Mouse (Mus musculus) neural tube, embryonic 11.5 days (tissue): ENCODE results near the gene Izumo1. TPM values are rescaled to one million over a fixed set of nuclear protein-coding genes. Genes with fewer than 3 reads are reported as not detected.

Experiments used
- ATAC-seq: fragments of 200-750 bp; cut with Nextera tagmentation; 2 replicates; pipeline ENCODE4 v1.8.0; 2017; ENCODE audit warnings: moderate number of reproducible peaks, mild to moderate bottlenecking, moderate TSS enrichment, moderate library complexity; ENCODE audit not compliant: insufficient read depth, low FRiP score, low TSS enrichment
- DNase-seq: peaks from one replicate; pipeline ENCODE4 v3.0.0-alpha.2; 2015; ENCODE audit warnings: low spot score
- H3K27ac ChIP-seq: fragments of 300-500 bp; sonication (generic); 2 replicates; pipeline ENCODE4 v1.5.1; 2014; ENCODE audit warnings: low read depth, mild to moderate bottlenecking, low read length
- H3K27me3 ChIP-seq: fragments of 300-500 bp; sonication (generic); 2 replicates; pipeline ENCODE4 v1.6.1; 2014; ENCODE audit warnings: mild to moderate bottlenecking, low read length, mixed read lengths; ENCODE audit not compliant: control insufficient read depth, insufficient read depth
- H3K36me3 ChIP-seq: fragments of 300-500 bp; sonication (generic); 2 replicates; pipeline ENCODE4 v1.6.1; 2014; ENCODE audit warnings: mild to moderate bottlenecking, low read length, moderate library complexity, mixed read lengths; ENCODE audit not compliant: control insufficient read depth, insufficient read depth
- H3K4me1 ChIP-seq: fragments of 300-500 bp; sonication (generic); 2 replicates; pipeline ENCODE4 v1.6.1; 2014; ENCODE audit warnings: low read length, mixed read lengths; ENCODE audit not compliant: control insufficient read depth, insufficient read depth
- H3K4me2 ChIP-seq: fragments of 300-500 bp; sonication (generic); 2 replicates; pipeline ENCODE4 v1.6.1; 2014; ENCODE audit warnings: low read depth, mild to moderate bottlenecking, moderate library complexity
- H3K4me3 ChIP-seq: fragments of 300-500 bp; sonication (generic); 2 replicates; pipeline ENCODE4 v1.5.1; 2014; ENCODE audit warnings: low read depth, low read length
- H3K9ac ChIP-seq: fragments of 300-500 bp; sonication (generic); 2 replicates; pipeline ENCODE4 v1.6.1; 2014; ENCODE audit warnings: mild to moderate bottlenecking, low read length
- H3K9me3 ChIP-seq: fragments of 300-500 bp; sonication (generic); 2 replicates; pipeline ENCODE4 v1.6.1; 2016; ENCODE audit warnings: low read length; ENCODE audit not compliant: control insufficient read depth
- WGBS: fragments of 180-500 bp; shearing (Covaris S2); extraction: QIAGEN DNeasy Blood & Tissue Kit; methylation state at CpG from one replicate; pipeline ENCODE4 v1.1.7; 2014; 5-methylcytosine and 5-hydroxymethylcytosine counted together
- polyA plus RNA-seq: library from polyadenylated mRNA; unstranded; fragments of >200 nt; fragmentation: Nextera tagmentation; extraction: Ambion mirVana; gene quantifications from 2 replicates; pipeline ENCODE4 v1.2.1, GENCODE M21; 2014

Gene Izumo1
- polyA plus RNA-seq, 1 experiment from 2014 or later = not detected

- no peak overlapping the region for H3K4me3 ChIP-seq
- 84% methylated on average over 7 of the region's 7 CpGs for WGBS
- H3K27ac ChIP-seq = no peak overlapping the region
- H3K27me3 ChIP-seq = peaks cover 9% of the 10 kb centered on the region
- H3K4me2 ChIP-seq = no peak overlapping the region
- H3K4me1 ChIP-seq = no peaks in the 10 kb centered on the region; the same call in 1 of the 2 replicates
- H3K36me3 ChIP-seq = no peaks in the 10 kb centered on the region
- DNase-seq (no peak), ATAC-seq (no peak)
- no peaks in the 10 kb centered on the region for H3K9me3 ChIP-seq
- H3K9ac ChIP-seq = no peak overlapping the region
Observed at GRCm38 (mm10) chr7:45626571-45627076, 5.0 kb downstream of the Izumo1 start.

GRCm38 (mm10) chr7:45627261-45627660, 5.7 kb downstream of the Izumo1 start, which contains the start of gene Rasip1:
Gene Rasip1 (plus strand): TSS chr7:45627488.
- Histone ChIP-seq H3K36me3 (no peaks in the 10 kb centered on the region), H3K27me3 (peaks cover 9% of the 10 kb centered on the region), H3K27ac (0 out of 2 replicates have a peak within 1 kb of the TSS, but pooled peaks have one; percentile 46), H3K9ac (peak within 1 kb of the TSS; percentile 81), H3K4me3 (peak within 1 kb of the TSS; percentile 46), H3K4me2 (peak within 1 kb of the TSS; percentile 92), H3K4me1 (no peaks in the 10 kb centered on the region; the same call in 1 of the 2 replicates), H3K9me3 (no peaks in the 10 kb centered on the region)
- DNase-seq = no peak
- 89% methylated on average over 9 of the region's 9 CpGs for WGBS
- ATAC-seq = no peak

GRCm38 (mm10) chr7:45628364-45629294, 7.0 kb downstream of the Izumo1 start:
- H3K27me3 ChIP-seq = peaks cover 12% of the 10 kb centered on the region
- WGBS = 2% methylated on average over 104 of the region's 105 CpGs
- ATAC-seq = peak; percentile 75
- H3K9ac ChIP-seq = peak overlapping the region; percentile 81
- H3K4me3 ChIP-seq = peak overlapping the region; percentile 46
- DNase-seq = peak; percentile 94
- H3K36me3 ChIP-seq = no peaks in the 10 kb centered on the region
- peak overlapping the region; percentile 92 for H3K4me2 ChIP-seq
- no peaks in the 10 kb centered on the region for H3K9me3 ChIP-seq
- 0 out of 2 replicates have a peak overlapping the region, but pooled peaks have one; percentile 46 for H3K27ac ChIP-seq
- H3K4me1 ChIP-seq = no peaks in the 10 kb centered on the region; the same call in 1 of the 2 replicates

GRCm38 (mm10) chr7:45630064-45630907, 8.7 kb downstream of the Izumo1 start:
- no peaks in the 10 kb centered on the region for H3K36me3 ChIP-seq
- no peak overlapping the region; the same call in 1 of the 2 replicates for H3K9ac ChIP-seq
- H3K4me3 ChIP-seq = no peak overlapping the region
- ATAC-seq = no peak
- H3K27ac ChIP-seq = no peak overlapping the region
- no peaks in the 10 kb centered on the region; the same call in 1 of the 2 replicates for H3K4me1 ChIP-seq
- WGBS = 73% methylated on average over 23 of the region's 23 CpGs
- DNase-seq = no peak
- H3K9me3 ChIP-seq = no peaks in the 10 kb centered on the region
- no peak overlapping the region for H3K4me2 ChIP-seq
- peaks cover 12% of the 10 kb centered on the region for H3K27me3 ChIP-seq

GRCm38 (mm10) chr7:45632499-45632898, 10.9 kb downstream of the Izumo1 start:
- Histone ChIP-seq H3K27ac (no peak overlapping the region), H3K4me1 (no peaks in the 10 kb centered on the region; the same call in 1 of the 2 replicates), H3K9me3 (no peaks in the 10 kb centered on the region), H3K4me3 (peak overlapping the region; percentile 18; the same call in 1 of the 2 replicates), H3K4me2 (peak overlapping the region; percentile 36), H3K36me3 (peaks cover 2% of the 10 kb centered on the region; the same call in 1 of the 2 replicates), H3K27me3 (peaks cover 11% of the 10 kb centered on the region), H3K9ac (peak overlapping the region; percentile 63)
- WGBS = 20% methylated on average over 33 of the region's 35 CpGs
- DNase-seq (peak; percentile 41), ATAC-seq (no peak)

- H3K4me1 ChIP-seq = peaks cover 3% of the 10 kb centered on the region; the same call in 1 of the 2 replicates
- no peaks in the 10 kb centered on the region for H3K9me3 ChIP-seq
- no peak overlapping the region for H3K27ac ChIP-seq
- peaks cover 3% of the 10 kb centered on the region; the same call in 1 of the 2 replicates for H3K27me3 ChIP-seq
- DNase-seq (no peak), ATAC-seq (no peak)
- H3K9ac ChIP-seq = no peak overlapping the region
- no peak overlapping the region for H3K4me2 ChIP-seq
- 93% methylated on average over 11 of the region's 11 CpGs for WGBS
- no peak overlapping the region for H3K4me3 ChIP-seq
- H3K36me3 ChIP-seq = peaks cover 2% of the 10 kb centered on the region; the same call in 1 of the 2 replicates
Observed at GRCm38 (mm10) chr7:45634946-45635681, 13.5 kb downstream of the Izumo1 start.

- Histone ChIP-seq H3K4me3 (no peak overlapping the region), H3K9ac (no peak overlapping the region), H3K9me3 (no peaks in the 10 kb centered on the region), H3K36me3 (peaks cover 2% of the 10 kb centered on the region; the same call in 1 of the 2 replicates), H3K27ac (no peak overlapping the region), H3K4me2 (no peak overlapping the region), H3K27me3 (peaks cover 3% of the 10 kb centered on the region; the same call in 1 of the 2 replicates), H3K4me1 (peaks cover 3% of the 10 kb centered on the region; the same call in 1 of the 2 replicates)
- ATAC-seq (no peak), DNase-seq (no peak)
- WGBS = 86% methylated on average over 15 of the region's 15 CpGs
Observed at GRCm38 (mm10) chr7:45635711-45636688, 14.4 kb downstream of the Izumo1 start.
